32 mouse cellular contexts compared by ENCODE assay signal in genomic region chr1:37242253-37242652, GRCm38 (mm10). TPM values are rescaled to one million over a fixed set of nuclear protein-coding genes. Genes with fewer than 3 reads are reported as not detected.
"Had no signal": no experiment of that assay in that cellular context is flagged by ENCODE, and none has a peak within 500 bp of the region (broad histone marks: within the 10 kb centered on the region; RNA-seq: fewer than 3 reads in every experiment).

No protein-coding gene starts in this region.

- ATAC-seq: hindbrain, embryonic 16.5 days; inflammation-experienced regulatory T-cells, adult 6 months; intestine, embryonic 15.5 days; intestine, postnatal 0 days had no signal

- H3K27me3 ChIP-seq: heart, embryonic 12.5 days; hindbrain, embryonic 12.5 days; intestine, embryonic 15.5 days; limb, embryonic 13.5 days; limb, embryonic 15.5 days; liver, embryonic 13.5 days; liver, embryonic 15.5 days had no signal

- H3K9ac ChIP-seq: heart, embryonic 12.5 days; hindbrain, embryonic 12.5 days; hindbrain, embryonic 14.5 days; intestine, embryonic 15.5 days; limb, embryonic 13.5 days; limb, embryonic 15.5 days; liver, embryonic 13.5 days; liver, embryonic 15.5 days had no signal

- H3K4me1 ChIP-seq: heart, embryonic 12.5 days; hindbrain, embryonic 10.5 days; hindbrain, embryonic 12.5 days; intestine, embryonic 15.5 days; limb, embryonic 15.5 days; liver, embryonic 13.5 days; liver, embryonic 15.5 days had no signal

- DNase-seq: gastrocnemius, postnatal 10 days; gastrocnemius, postnatal 25 days; heart, adult 18-20 months; heart, postnatal 10 days; heart, postnatal 4 days; kidney, adult 18-20 months; kidney, adult 8-10 months; kidney, postnatal 10 days; kidney, postnatal 25 days; kidney, postnatal 4 days; layer of hippocampus, postnatal 36 days; left cerebral cortex, postnatal 4 days; liver, embryonic 13.5 days had no signal

- H3K36me3 ChIP-seq: heart, embryonic 12.5 days; hindbrain, embryonic 10.5 days; hindbrain, embryonic 12.5 days; intestine, embryonic 15.5 days; limb, embryonic 13.5 days; limb, embryonic 15.5 days; liver, embryonic 13.5 days; liver, embryonic 15.5 days had no signal

- H3K27ac ChIP-seq: hindbrain, embryonic 10.5 days; hindbrain, embryonic 12.5 days; hindbrain, embryonic 14.5 days; intestine, embryonic 15.5 days; layer of hippocampus, adult 2 months; limb, embryonic 13.5 days; limb, embryonic 15.5 days; liver, embryonic 13.5 days; liver, embryonic 15.5 days had no signal

- H3K4me3 ChIP-seq: heart, embryonic 12.5 days; hindbrain, embryonic 10.5 days; hindbrain, embryonic 12.5 days; intestine, embryonic 15.5 days; layer of hippocampus, adult 2 months; limb, embryonic 13.5 days; limb, embryonic 15.5 days; liver, embryonic 13.5 days; liver, embryonic 15.5 days had no signal

- H3K4me2 ChIP-seq: heart, embryonic 12.5 days; hindbrain, embryonic 12.5 days; hindbrain, embryonic 14.5 days; intestine, embryonic 15.5 days; limb, embryonic 13.5 days; limb, embryonic 15.5 days; liver, embryonic 11.5 days; liver, embryonic 13.5 days; liver, embryonic 15.5 days had no signal

- H3K9me3 ChIP-seq: heart, embryonic 12.5 days; hindbrain, embryonic 10.5 days; hindbrain, embryonic 12.5 days; intestine, embryonic 15.5 days; limb, embryonic 15.5 days; liver, embryonic 13.5 days; liver, embryonic 15.5 days had no signal

RNA-seq across cellular contexts. Expression of gene Cnga3, which starts 28.0 kb away (rescaled TPM):
- total RNA-seq: granulocyte monocyte progenitor cell, adult 5-6 weeks; heart, postnatal 4 days; left cerebral cortex, postnatal 25 days had no signal
- polyA plus RNA-seq: heart, embryonic 12.5 days; heart, embryonic 14.5 days; heart, embryonic 16.5 days; inflammation-experienced regulatory T-cells, adult 6 months; kidney, embryonic 14.5 days; limb, embryonic 11.5 days; limb, embryonic 13.5 days; limb, embryonic 15.5 days; liver, embryonic 11.5 days; liver, embryonic 13.5 days; liver, embryonic 15.5 days had no signal
